Mouse (Mus musculus): ENCODE results near the gene Wdr38. TPM values are rescaled to one million over a fixed set of nuclear protein-coding genes. Genes with fewer than 3 reads are reported as not detected.
"Not testable (repeated sequence)": the region's sequence is repeated elsewhere in the genome, so short reads cannot be mapped to it uniquely, and the experiment has no call there.

Gene Wdr38
- total RNA-seq, 2 experiments from 2014 or later, result 0.32 to 0.55 TPM

DNA sequence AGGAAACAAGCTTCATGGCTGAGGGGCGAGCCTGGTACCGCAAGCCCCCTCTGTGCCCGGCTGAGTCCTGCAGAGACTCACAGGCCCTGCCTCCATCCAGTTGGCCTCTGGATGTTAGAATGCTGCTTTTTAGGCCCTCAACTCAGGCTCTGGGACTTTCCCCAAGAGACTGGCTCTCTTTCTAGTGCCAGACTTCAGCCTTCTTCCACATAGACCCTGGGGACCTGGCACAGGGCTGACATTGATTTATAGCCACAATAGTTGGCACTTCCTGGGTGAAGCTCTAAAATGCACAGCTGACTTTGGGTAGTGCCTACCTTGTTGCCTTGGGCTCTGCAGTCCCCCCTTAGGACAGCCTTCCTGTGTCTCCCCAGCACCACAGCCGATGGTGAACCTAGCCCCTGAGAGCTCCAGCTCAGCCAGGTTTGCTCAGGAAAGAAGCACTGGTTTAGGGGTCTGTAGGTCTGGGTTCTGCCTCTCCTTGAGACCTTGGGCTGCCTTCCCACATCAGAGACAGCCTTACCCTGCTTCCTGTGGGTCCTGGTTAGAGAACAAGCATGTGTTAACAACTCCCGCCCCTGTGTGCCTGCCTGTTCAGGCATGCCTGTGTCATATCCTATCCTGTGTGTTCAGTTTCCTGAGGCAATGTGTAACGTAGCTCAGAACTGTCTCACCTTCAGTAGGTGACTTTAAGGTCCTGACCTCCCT, 9.3 kb upstream of the Wdr38 start:
- intact Hi-C loops (cut with DNase I), result no loop called here
- no peak for DNase-seq (ENCODE audit: extremely low spot score in 1 of 2, low spot score in 2 of 2)

GRCm38 (mm10) chr2:38988929-38989328, 8.3 kb upstream of the Wdr38 start:
- intact Hi-C loops (cut with DNase I), result no loop called here
- DNase-seq (ENCODE audit: extremely low spot score in 1 of 2, low spot score in 2 of 2), result no peak

GRCm38 (mm10) chr2:38992004-38992403, 5.3 kb upstream of the Wdr38 start:
- intact Hi-C loops (cut with DNase I), result no loop called here

GRCm38 (mm10) chr2:38992452-38992851, 4.8 kb upstream of the Wdr38 start:
- intact Hi-C loops (cut with DNase I), result no loop called here
- DNase-seq (ENCODE audit: extremely low spot score in 1 of 2, low spot score in 2 of 2), result peak in 1 of 2 experiments; percentile 57

More at GRCm38 (mm10) chr2:38992004-38992403, 5.3 kb upstream of the Wdr38 start:
- DNase-seq (ENCODE audit: extremely low spot score in 1 of 2, low spot score in 2 of 2), result no peak

DNA sequence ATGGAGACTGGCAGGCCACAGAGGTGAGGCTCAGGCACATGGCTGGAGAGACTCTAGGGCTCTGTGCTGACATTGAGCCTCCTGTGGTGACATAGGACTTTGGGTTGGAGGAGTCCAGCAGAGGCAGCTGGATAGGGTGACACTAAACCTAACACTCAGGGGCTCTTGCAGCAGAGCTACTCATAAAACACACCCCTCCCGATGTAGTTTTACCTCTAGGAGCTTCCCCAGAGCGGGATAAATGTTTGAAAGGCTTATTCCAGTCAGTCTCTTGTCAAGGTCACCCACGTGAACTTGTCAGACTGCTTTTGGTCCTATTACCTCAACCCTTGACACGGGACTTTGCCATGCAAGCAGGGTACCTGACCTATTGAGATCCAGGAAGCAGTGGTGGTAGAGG, 2.1 kb downstream of the Wdr38 start:
- DNase-seq (ENCODE audit: extremely low spot score in 1 of 2, low spot score in 2 of 2), result no peak
- intact Hi-C loops (cut with DNase I), result no loop called here

DNA sequence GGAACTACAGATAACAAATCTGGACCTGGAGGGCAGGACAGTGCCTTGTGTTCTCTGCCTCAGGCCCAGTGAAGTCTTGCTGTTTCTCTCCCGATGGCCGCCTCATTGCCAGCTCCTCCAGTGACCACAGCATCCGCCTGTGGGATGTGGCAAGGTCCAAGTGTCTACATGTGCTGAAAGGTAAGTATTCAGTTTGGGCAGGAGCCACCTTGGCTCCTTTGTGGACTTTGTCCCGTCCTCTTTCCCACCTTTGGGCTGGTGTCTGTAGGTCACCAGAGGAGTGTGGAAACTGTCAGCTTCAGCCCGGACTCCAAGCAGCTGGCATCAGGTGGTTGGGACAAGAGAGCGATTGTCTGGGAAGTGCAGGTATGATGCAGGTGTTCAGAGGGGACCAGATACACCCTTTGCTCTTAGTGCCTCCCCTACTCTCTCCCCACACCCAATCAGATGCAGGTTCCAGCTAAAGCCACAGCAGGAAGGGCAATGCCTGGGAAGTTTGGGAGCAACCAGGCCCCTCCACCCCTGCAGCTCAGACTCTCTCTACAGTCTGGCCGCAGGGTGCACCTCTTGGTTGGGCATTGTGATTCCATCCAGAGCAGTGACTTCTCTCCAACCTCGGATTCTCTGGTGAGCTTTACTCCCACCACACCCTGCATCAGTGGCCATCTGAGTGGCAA, 2.8 kb downstream of the Wdr38 start:
- intact Hi-C loops (cut with DNase I), result no loop called here
- no peak for DNase-seq (ENCODE audit: extremely low spot score in 1 of 2, low spot score in 2 of 2)

DNA sequence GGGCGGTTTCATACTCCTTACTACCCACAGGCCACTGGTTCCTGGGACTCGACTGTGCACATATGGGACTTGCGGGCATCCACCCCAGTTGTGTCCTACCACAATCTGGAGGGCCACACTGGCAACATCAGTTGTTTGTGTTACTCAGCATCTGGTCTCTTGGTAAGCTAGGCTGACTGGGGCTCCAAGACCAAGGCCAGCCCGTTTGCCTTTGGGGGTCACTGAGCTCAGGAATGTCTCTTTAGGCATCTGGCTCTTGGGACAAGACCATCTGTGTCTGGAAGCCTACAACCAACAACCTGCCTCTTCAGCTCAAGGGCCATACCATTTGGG, 3.3 kb downstream of the Wdr38 start:
- intact Hi-C loops (cut with DNase I), result no loop called here
- no peak for DNase-seq (ENCODE audit: extremely low spot score in 1 of 2, low spot score in 2 of 2)

GRCm38 (mm10) chr2:39001866-39002265, 4.6 kb downstream of the Wdr38 start:
- DNase-seq (ENCODE audit: extremely low spot score in 1 of 2, low spot score in 2 of 2), result no peak
- intact Hi-C loops (cut with DNase I), result no loop called here

DNA sequence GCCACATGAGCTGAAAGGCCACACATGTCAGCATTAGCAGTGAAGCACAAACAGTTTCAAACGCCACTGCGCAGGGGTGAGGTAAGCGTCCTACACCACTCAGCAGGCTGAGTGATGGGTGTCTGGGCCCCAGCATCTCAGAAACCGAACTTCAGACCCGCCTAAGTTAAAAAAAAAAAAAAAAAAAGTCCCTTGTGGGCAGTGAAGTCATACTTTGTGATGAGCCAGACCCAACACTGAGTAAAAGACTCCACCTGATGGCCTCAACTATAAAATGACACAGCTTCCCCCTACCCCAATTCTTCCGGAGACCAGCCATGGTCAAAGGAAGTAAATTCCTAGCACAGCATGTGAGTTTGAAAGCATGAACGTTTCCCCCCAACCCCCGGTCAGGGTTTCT, 5.8 kb downstream of the Wdr38 start:
- intact Hi-C loops (cut with DNase I), result no loop called here
- no peak for DNase-seq (ENCODE audit: extremely low spot score in 1 of 2, low spot score in 2 of 2)

GRCm38 (mm10) chr2:39003512-39003911, 6.2 kb downstream of the Wdr38 start:
- intact Hi-C loops (cut with DNase I), result no loop called here
- DNase-seq (ENCODE audit: extremely low spot score in 1 of 2, low spot score in 2 of 2), result no peak

DNA sequence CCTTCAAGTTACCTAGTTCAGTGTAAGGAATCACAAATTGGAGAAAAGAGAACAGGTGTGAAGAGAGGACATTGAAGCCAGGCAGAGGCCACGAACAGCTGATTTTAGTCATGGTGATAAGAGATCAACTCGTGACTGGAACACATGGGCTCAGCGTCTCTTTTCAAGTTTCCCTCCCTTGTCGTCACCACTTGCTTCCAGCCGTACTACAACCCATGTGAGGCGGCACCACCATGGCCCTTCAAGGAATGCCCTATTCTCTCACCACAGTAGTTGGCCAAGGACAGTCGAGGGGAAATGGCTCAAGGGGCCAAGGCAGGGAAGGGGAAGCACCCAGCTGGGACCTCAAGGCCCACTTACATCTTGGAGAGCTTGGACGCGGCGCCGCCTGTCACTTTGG, 7.1 kb downstream of the Wdr38 start:
- DNase-seq (ENCODE audit: extremely low spot score in 1 of 2, low spot score in 2 of 2), result peak in 1 of 2 experiments; percentile 54
- intact Hi-C loops (cut with DNase I), result no loop called here

GRCm38 (mm10) chr2:39004880-39005435, 7.7 kb downstream of the Wdr38 start, which contains the start of gene Arpc5l:
Gene Arpc5l, plus strand, starts transcription at chr2:39005348.
- intact Hi-C loops (cut with DNase I), result no loop called here
- peak; percentile 87 to 96 for DNase-seq (ENCODE audit: extremely low spot score in 1 of 2, low spot score in 2 of 2)

GRCm38 (mm10) chr2:39005574-39006079, 8.4 kb downstream of the Wdr38 start, which contains the start of gene Rpl35:
Gene Rpl35, minus strand, starts transcription at chr2:39005624.
- intact Hi-C loops (cut with DNase I), result no loop called here
- peak in 1 of 2 experiments; percentile 55 for DNase-seq (ENCODE audit: extremely low spot score in 1 of 2, low spot score in 2 of 2)

DNA sequence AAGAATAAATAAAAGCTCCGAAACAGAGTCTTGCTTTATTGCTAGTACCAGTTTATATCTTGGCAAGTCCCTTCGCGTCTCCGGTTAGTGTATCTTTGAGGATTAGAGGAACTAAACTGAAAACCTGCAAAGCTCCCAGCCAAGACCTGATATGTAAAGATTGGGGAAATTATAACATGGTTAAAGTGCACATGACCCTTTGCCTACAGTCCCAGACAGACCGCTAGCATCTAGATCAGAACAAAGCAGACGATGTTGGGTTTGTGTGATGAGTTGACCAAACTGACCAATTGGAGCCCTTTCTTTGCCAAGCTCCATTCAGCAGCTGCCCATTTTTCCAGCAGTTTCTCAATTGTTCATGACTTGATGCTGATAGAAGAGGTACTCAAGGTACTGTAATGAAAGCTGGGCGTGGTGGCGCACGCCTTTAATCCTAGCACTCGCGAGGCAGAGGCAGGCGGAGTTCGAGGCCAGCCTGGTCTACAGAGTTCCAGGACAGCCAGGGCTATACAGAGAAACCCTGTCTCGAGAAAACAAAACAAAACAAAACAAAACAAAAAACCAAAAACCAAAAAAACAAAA, 9.0 kb downstream of the Wdr38 start:
- intact Hi-C loops (cut with DNase I), result no loop called here
- DNase-seq (ENCODE audit: extremely low spot score in 1 of 2, low spot score in 2 of 2), result no peak

DNA sequence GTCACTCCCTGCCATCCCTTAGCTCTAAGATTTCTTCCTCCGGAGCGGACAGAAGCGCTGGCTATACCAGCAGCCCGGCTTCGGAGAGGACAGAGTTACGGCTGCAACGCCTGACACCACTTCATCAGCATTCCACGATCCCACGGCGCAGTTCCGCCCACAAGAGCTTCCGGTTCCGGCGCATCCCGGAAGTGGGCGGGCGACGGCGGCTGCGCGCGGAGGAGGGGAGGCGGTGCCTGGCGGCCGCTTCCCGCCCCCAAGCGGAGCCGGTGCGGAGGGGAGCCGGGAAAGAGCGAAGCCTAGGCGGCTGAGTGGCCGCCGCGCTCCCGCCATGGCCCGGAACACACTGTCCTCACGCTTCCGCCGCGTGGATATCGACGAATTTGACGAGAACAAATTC, 10.6 kb downstream of the Wdr38 start:
- intact Hi-C loops (cut with DNase I), result no loop called here
- DNase-seq (ENCODE audit: extremely low spot score in 1 of 2, low spot score in 2 of 2), result peak; percentile 91 to 96

DNA sequence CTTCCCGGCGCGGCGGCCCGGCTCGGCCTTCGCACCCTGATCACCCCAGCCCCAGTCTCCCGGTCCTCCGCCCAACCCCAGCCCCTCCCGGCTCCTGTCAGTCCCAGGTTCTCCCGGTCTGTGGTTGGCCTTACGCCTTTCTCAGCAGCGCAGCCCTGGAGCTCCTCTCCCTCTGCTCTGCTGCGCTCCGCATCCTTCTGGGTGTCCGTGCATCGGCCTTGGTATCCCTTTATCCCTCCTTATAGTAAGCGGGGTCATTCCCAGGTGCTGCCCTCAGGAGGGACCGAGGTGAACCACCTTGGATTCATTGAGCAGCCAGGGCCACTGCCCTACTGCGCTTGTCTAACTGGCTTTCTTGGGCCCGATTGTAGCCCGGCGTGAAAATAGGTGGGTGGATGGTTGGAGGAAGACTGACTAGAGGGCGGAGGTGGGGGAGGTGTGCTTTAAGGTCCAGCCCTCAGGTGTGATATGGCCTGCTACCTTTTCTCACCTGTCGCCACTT, 11.1 kb downstream of the Wdr38 start:
- DNase-seq (ENCODE audit: extremely low spot score in 1 of 2, low spot score in 2 of 2), result peak in 1 of 2 experiments; percentile 59
- intact Hi-C loops (cut with DNase I), result no loop called here

DNA sequence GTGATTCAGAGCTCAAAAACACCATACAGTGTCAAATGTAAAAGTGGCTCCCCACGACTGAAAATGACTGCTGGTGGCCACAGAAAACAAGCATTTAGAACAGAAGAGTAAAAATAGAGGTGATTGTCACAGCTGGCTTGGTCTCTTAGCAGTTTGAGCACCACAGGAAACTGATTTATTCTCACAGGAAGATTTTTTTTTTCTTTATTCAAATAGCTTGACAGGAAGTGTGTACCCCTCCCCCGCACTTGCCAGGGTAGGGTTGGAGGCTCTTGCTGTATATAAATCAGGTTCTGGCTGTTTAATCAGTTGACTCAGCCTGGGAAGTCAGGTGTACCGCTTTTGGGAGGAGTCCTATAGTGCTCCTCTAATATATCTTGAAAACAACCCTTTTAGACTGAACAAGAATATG, 11.7 kb downstream of the Wdr38 start:
- intact Hi-C loops (cut with DNase I), result no loop called here
- DNase-seq (ENCODE audit: extremely low spot score in 1 of 2, low spot score in 2 of 2), result peak in 1 of 2 experiments; percentile 80

GRCm38 (mm10) chr2:39010144-39010543, 12.9 kb downstream of the Wdr38 start:
- intact Hi-C loops (cut with DNase I); DNase-seq (ENCODE audit: extremely low spot score in 1 of 2, low spot score in 2 of 2): not testable (repeated sequence)

- intact Hi-C loops (cut with DNase I), result no loop called here
- DNase-seq (ENCODE audit: extremely low spot score in 1 of 2, low spot score in 2 of 2), result no peak
Measured at GRCm38 (mm10) chr2:39011264-39011663, 14.0 kb downstream of the Wdr38 start.

All from left cerebral cortex, postnatal 10 days (tissue).